Mouse (Mus musculus) ovary, adult 10 weeks (tissue): ENCODE data around the gene Olfr1341. TPM values are rescaled to one million over a fixed set of nuclear protein-coding genes. Genes with fewer than 3 reads are reported as not detected.

Experiments used
- polyA plus RNA-seq: library from polyadenylated mRNA; stranded (reverse); fragments of 350-450 nt; fragmentation: Illumina TruSeq; extraction: RNeasy Lipid Tissue Mini Kit (QIAGEN cat#74804); gene quantifications from one replicate; pipeline ENCODE4 v1.2.3, GENCODE M21; 2014

Olfr1341 gene
- not detected for polyA plus RNA-seq

GRCm38 (mm10) chr4:118703223-118703622 lies at the start of gene Olfr1341:
TSS of gene Olfr1341 (plus strand) at chr4:118703523.

DNA sequence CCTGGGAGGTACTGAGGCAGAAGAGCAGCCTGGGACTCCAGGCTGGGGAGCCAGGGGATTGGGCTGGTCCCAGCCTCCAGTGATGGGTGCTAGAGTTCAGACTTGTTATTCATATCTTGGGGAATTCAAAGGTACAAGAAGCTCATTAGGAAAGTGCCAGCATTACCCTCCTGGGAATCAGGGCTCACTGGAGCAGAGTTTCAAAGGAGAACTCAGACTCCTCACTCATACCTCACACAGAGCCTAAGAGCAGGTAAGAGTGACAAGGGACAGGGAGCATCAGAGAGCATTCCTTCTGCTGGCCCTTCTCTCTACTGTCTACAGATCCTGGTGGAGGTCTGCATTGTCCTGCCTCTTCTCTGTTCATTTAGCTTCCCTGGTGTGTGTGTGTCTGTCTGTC lies 44.7 kb upstream of the Olfr1341 start, which contains the start of gene Olfr62:
Olfr62 (plus strand) TSS at position 301 of the 400 bp plus-strand sequence.

DNA sequence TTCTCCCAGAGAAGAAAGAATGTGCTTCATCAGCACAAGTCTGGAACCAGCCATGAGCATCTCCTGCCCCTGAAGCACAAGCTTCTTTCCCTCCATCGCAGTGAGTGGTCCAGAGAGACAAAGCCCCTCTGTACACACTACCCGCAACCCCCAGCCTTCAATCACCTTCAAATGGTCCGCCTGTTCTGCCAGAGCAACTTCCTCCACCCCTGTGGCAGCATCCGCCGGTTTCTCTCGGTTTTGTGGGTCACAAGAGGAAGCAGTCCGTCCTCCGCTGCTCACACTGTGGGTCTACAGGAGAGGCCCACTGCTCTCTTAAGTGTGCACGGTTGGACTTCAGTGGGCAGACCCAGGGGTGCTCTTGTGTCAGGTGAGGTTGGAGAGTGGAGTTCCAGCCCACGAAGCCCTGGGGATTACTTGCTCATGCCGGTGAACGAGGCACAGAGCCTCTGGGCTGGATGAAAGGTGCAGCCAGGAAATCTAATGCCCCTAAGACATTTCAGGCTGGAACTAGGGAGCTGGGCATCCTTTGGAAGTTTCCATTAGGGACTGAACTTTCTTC lies 10.8 kb upstream of the Olfr1341 start, which contains the start of gene Olfr1342:
Olfr1342 (minus strand) TSS at position 345 of the 562 bp plus-strand sequence.

GRCm38 (mm10) chr4:118719838-118720237 lies 16.5 kb downstream of the Olfr1341 start, which contains the start of gene Olfr1340:
TSS of gene Olfr1340 (plus strand) at chr4:118720138.

DNA sequence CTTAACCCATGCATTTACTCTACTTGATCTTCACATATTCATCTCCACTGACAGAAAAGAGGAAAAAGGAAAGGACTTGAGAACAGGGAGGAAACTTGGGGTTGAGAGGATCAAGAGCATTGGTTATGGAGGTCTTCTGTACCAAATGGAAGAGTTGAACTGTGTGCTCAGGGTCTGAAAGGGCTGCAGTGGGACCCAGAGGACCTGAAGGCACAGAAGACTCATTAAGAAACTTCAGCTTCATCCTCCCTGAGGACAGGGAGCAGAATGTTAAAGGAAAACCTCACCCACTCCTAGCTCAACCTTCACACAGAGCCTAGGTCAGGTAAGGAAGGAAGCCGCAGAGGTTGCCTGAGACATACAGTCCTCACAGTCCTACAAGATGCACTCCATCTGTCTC lies 28.6 kb downstream of the Olfr1341 start, which contains the start of gene Olfr1339:
Olfr1339 (plus strand) TSS at position 301 of the 400 bp plus-strand sequence.

DNA sequence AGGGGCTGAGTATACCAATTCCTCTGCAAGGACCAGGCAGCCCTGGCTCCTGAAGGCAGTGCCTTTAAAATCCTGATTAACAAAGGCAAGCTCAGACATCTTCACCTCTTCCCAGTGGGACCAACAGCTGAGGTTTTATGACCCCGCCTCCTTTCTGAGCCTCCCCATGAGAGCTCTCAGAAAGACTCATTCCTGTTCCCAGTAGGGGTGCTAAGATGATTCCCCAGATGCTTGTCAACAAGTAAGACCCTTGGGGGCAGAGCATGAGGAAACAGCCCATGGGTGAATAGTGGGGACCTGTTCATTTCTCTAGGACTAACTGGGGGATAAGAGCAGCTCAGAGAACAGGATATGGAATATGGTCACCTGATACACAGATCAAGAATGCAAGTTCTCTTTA lies 55.3 kb downstream of the Olfr1341 start, which contains the start of gene Olfr1338:
Olfr1338 (minus strand) TSS at position 101 of the 400 bp plus-strand sequence.

Other genes with a start within 250 kb of the Olfr1341 start
- not detected for gene Mpl, start 246.0 kb upstream of the Olfr1341 start, polyA plus RNA-seq
- gene Tie1, start 213.5 kb upstream of the Olfr1341 start, polyA plus RNA-seq: 1.1 TPM
- gene 2610528J11Rik, start 176.5 kb upstream of the Olfr1341 start, polyA plus RNA-seq: 0.88 TPM
- 0.66 TPM for gene Tmem125, start 159.5 kb upstream of the Olfr1341 start, polyA plus RNA-seq
- 2.1 TPM for gene Cfap57, start 82.7 kb upstream of the Olfr1341 start, polyA plus RNA-seq
- 19.5 TPM for gene Ebna1bp2, start 82.7 kb upstream of the Olfr1341 start, polyA plus RNA-seq
- gene Olfr62, start 44.6 kb upstream of the Olfr1341 start, polyA plus RNA-seq: not detected
- not detected for gene Olfr1342, start 10.8 kb upstream of the Olfr1341 start, polyA plus RNA-seq
- not detected for gene Olfr1340, start 16.6 kb downstream of the Olfr1341 start, polyA plus RNA-seq
- gene Olfr1339, start 28.7 kb downstream of the Olfr1341 start, polyA plus RNA-seq: not detected
- gene Olfr1338, start 55.2 kb downstream of the Olfr1341 start, polyA plus RNA-seq: not detected
- not detected for gene Olfr1337, start 79.1 kb downstream of the Olfr1341 start, polyA plus RNA-seq
- gene Olfr1335, start 106.4 kb downstream of the Olfr1341 start, polyA plus RNA-seq: not detected
- not detected for gene Olfr1333, start 132.8 kb downstream of the Olfr1341 start, polyA plus RNA-seq
- gene Olfr1331, start 161.1 kb downstream of the Olfr1341 start, polyA plus RNA-seq: not detected
- not detected for gene Olfr1330, start 185.1 kb downstream of the Olfr1341 start, polyA plus RNA-seq
- not detected for gene Olfr1329, start 213.9 kb downstream of the Olfr1341 start, polyA plus RNA-seq
- not detected for gene Olfr1328, start 235.1 kb downstream of the Olfr1341 start, polyA plus RNA-seq